Mouse (Mus musculus): Measurements from ENCODE around the gene Aplnr. TPM values are rescaled to one million over a fixed set of nuclear protein-coding genes. Genes with fewer than 3 reads are reported as not detected.

Aplnr gene
- polyA plus RNA-seq, 1 experiment from 2014 or later, result 75.8 TPM

GRCm38 (mm10) chr2:85144908-85145307 is 8.9 kb downstream of the Aplnr start:
- H3K4me3 ChIP-seq (replicated peaks; ENCODE audit: low read length), result no peak overlapping the region
- no peak overlapping the region for H3K27ac ChIP-seq (ENCODE audit: low read length)
- 86% methylated on average over 2 of the region's 2 CpGs for WGBS
- H3K4me2 ChIP-seq (ENCODE audit: low read depth, low read length), result no peak overlapping the region
- no peak overlapping the region for H3K9ac ChIP-seq (ENCODE audit: low read length)
- H3K4me1 ChIP-seq (ENCODE audit: control insufficient read depth, insufficient read depth, low read length), result no peaks in the 10 kb centered on the region
- no peaks in the 10 kb centered on the region for H3K9me3 ChIP-seq (replicated peaks; ENCODE audit: control insufficient read depth, low read length)
- ATAC-seq (ENCODE audit: insufficient read depth, low FRiP score), result no peak
- H3K27me3 ChIP-seq (ENCODE audit: control insufficient read depth, insufficient read depth, low read length), result no peaks in the 10 kb centered on the region
- H3K36me3 ChIP-seq (ENCODE audit: control insufficient read depth, insufficient read depth, low read length), result no peaks in the 10 kb centered on the region

- Histone ChIP-seq H3K9ac (ENCODE audit: low read length) (no peak overlapping the region), H3K36me3 (ENCODE audit: control insufficient read depth, insufficient read depth, low read length) (no peaks in the 10 kb centered on the region), H3K4me3 (replicated peaks; ENCODE audit: low read length) (no peak overlapping the region), H3K4me2 (ENCODE audit: low read depth, low read length) (no peak overlapping the region), H3K4me1 (ENCODE audit: control insufficient read depth, insufficient read depth, low read length) (no peaks in the 10 kb centered on the region), H3K27ac (ENCODE audit: low read length) (no peak overlapping the region), H3K9me3 (replicated peaks; ENCODE audit: control insufficient read depth, low read length) (no peaks in the 10 kb centered on the region), H3K27me3 (ENCODE audit: control insufficient read depth, insufficient read depth, low read length) (no peaks in the 10 kb centered on the region)
- no peak for ATAC-seq (ENCODE audit: insufficient read depth, low FRiP score)
- WGBS, result 69% methylated on average over 3 of the region's 3 CpGs
Measured at GRCm38 (mm10) chr2:85145346-85145745, 9.3 kb downstream of the Aplnr start.

GRCm38 (mm10) chr2:85147481-85147880 is 11.5 kb downstream of the Aplnr start:
- no peaks in the 10 kb centered on the region for H3K4me1 ChIP-seq (ENCODE audit: control insufficient read depth, insufficient read depth, low read length)
- ATAC-seq (ENCODE audit: insufficient read depth, low FRiP score), result no peak
- 63% methylated on average over 2 of the region's 2 CpGs for WGBS
- no peaks in the 10 kb centered on the region for H3K9me3 ChIP-seq (replicated peaks; ENCODE audit: control insufficient read depth, low read length)
- H3K4me2 ChIP-seq (ENCODE audit: low read depth, low read length), result no peak overlapping the region
- H3K27me3 ChIP-seq (ENCODE audit: control insufficient read depth, insufficient read depth, low read length), result no peaks in the 10 kb centered on the region
- H3K4me3 ChIP-seq (replicated peaks; ENCODE audit: low read length), result no peak overlapping the region
- no peak overlapping the region for H3K27ac ChIP-seq (ENCODE audit: low read length)
- no peak overlapping the region for H3K9ac ChIP-seq (ENCODE audit: low read length)
- no peaks in the 10 kb centered on the region for H3K36me3 ChIP-seq (ENCODE audit: control insufficient read depth, insufficient read depth, low read length)

GRCm38 (mm10) chr2:85150373-85150772 is 14.3 kb downstream of the Aplnr start:
- Histone ChIP-seq H3K4me3 (replicated peaks; ENCODE audit: low read length) (no peak overlapping the region), H3K27me3 (ENCODE audit: control insufficient read depth, insufficient read depth, low read length) (no peaks in the 10 kb centered on the region), H3K36me3 (ENCODE audit: control insufficient read depth, insufficient read depth, low read length) (no peaks in the 10 kb centered on the region), H3K4me1 (ENCODE audit: control insufficient read depth, insufficient read depth, low read length) (no peaks in the 10 kb centered on the region), H3K9me3 (replicated peaks; ENCODE audit: control insufficient read depth, low read length) (no peaks in the 10 kb centered on the region), H3K9ac (ENCODE audit: low read length) (no peak overlapping the region), H3K27ac (ENCODE audit: low read length) (no peak overlapping the region), H3K4me2 (ENCODE audit: low read depth, low read length) (no peak overlapping the region)
- ATAC-seq (ENCODE audit: insufficient read depth, low FRiP score), result no peak
- 82% methylated on average over 1 of the region's 1 CpGs for WGBS

GRCm38 (mm10) chr2:85151233-85151632 is 15.2 kb downstream of the Aplnr start:
- no peak overlapping the region for H3K4me2 ChIP-seq (ENCODE audit: low read depth, low read length)
- no peak overlapping the region for H3K27ac ChIP-seq (ENCODE audit: low read length)
- 78% methylated on average over 2 of the region's 2 CpGs for WGBS
- no peaks in the 10 kb centered on the region for H3K4me1 ChIP-seq (ENCODE audit: control insufficient read depth, insufficient read depth, low read length)
- H3K4me3 ChIP-seq (replicated peaks; ENCODE audit: low read length), result no peak overlapping the region
- no peaks in the 10 kb centered on the region for H3K9me3 ChIP-seq (replicated peaks; ENCODE audit: control insufficient read depth, low read length)
- H3K36me3 ChIP-seq (ENCODE audit: control insufficient read depth, insufficient read depth, low read length), result no peaks in the 10 kb centered on the region
- no peaks in the 10 kb centered on the region for H3K27me3 ChIP-seq (ENCODE audit: control insufficient read depth, insufficient read depth, low read length)
- ATAC-seq (ENCODE audit: insufficient read depth, low FRiP score), result no peak
- H3K9ac ChIP-seq (ENCODE audit: low read length), result no peak overlapping the region

- Histone ChIP-seq H3K9ac (ENCODE audit: low read length) (no peak overlapping the region), H3K4me1 (ENCODE audit: control insufficient read depth, insufficient read depth, low read length) (no peaks in the 10 kb centered on the region), H3K4me3 (replicated peaks; ENCODE audit: low read length) (no peak overlapping the region), H3K27me3 (ENCODE audit: control insufficient read depth, insufficient read depth, low read length) (no peaks in the 10 kb centered on the region), H3K27ac (ENCODE audit: low read length) (no peak overlapping the region), H3K4me2 (ENCODE audit: low read depth, low read length) (no peak overlapping the region), H3K36me3 (ENCODE audit: control insufficient read depth, insufficient read depth, low read length) (no peaks in the 10 kb centered on the region), H3K9me3 (replicated peaks; ENCODE audit: control insufficient read depth, low read length) (no peaks in the 10 kb centered on the region)
- 86% methylated on average over 9 of the region's 9 CpGs for WGBS
- ATAC-seq (ENCODE audit: insufficient read depth, low FRiP score), result no peak
Measured at GRCm38 (mm10) chr2:85155334-85155733, 19.3 kb downstream of the Aplnr start.

- Histone ChIP-seq H3K36me3 (ENCODE audit: control insufficient read depth, insufficient read depth, low read length) (no peaks in the 10 kb centered on the region), H3K4me1 (ENCODE audit: control insufficient read depth, insufficient read depth, low read length) (no peaks in the 10 kb centered on the region), H3K9me3 (replicated peaks; ENCODE audit: control insufficient read depth, low read length) (no peaks in the 10 kb centered on the region), H3K27me3 (ENCODE audit: control insufficient read depth, insufficient read depth, low read length) (no peaks in the 10 kb centered on the region), H3K9ac (ENCODE audit: low read length) (no peak overlapping the region), H3K4me3 (replicated peaks; ENCODE audit: low read length) (no peak overlapping the region), H3K27ac (ENCODE audit: low read length) (no peak overlapping the region), H3K4me2 (ENCODE audit: low read depth, low read length) (no peak overlapping the region)
- ATAC-seq (ENCODE audit: insufficient read depth, low FRiP score), result no peak
- 74% methylated on average over 5 of the region's 5 CpGs for WGBS
Measured at GRCm38 (mm10) chr2:85156136-85156535, 20.1 kb downstream of the Aplnr start.

- H3K4me1 ChIP-seq (ENCODE audit: control insufficient read depth, insufficient read depth, low read length), result no peaks in the 10 kb centered on the region
- H3K9ac ChIP-seq (ENCODE audit: low read length), result no peak overlapping the region
- H3K4me3 ChIP-seq (replicated peaks; ENCODE audit: low read length), result no peak overlapping the region
- no peak for ATAC-seq (ENCODE audit: insufficient read depth, low FRiP score)
- no peak overlapping the region for H3K4me2 ChIP-seq (ENCODE audit: low read depth, low read length)
- H3K9me3 ChIP-seq (replicated peaks; ENCODE audit: control insufficient read depth, low read length), result no peaks in the 10 kb centered on the region
- no peaks in the 10 kb centered on the region for H3K27me3 ChIP-seq (ENCODE audit: control insufficient read depth, insufficient read depth, low read length)
- 88% methylated on average over 3 of the region's 3 CpGs for WGBS
- no peak overlapping the region for H3K27ac ChIP-seq (ENCODE audit: low read length)
- H3K36me3 ChIP-seq (ENCODE audit: control insufficient read depth, insufficient read depth, low read length), result no peaks in the 10 kb centered on the region
Measured at GRCm38 (mm10) chr2:85157382-85157781, 21.4 kb downstream of the Aplnr start.

- Histone ChIP-seq H3K4me1 (ENCODE audit: control insufficient read depth, insufficient read depth, low read length) (no peaks in the 10 kb centered on the region), H3K4me3 (replicated peaks; ENCODE audit: low read length) (no peak overlapping the region), H3K36me3 (ENCODE audit: control insufficient read depth, insufficient read depth, low read length) (no peaks in the 10 kb centered on the region), H3K9ac (ENCODE audit: low read length) (no peak overlapping the region), H3K9me3 (replicated peaks; ENCODE audit: control insufficient read depth, low read length) (no peaks in the 10 kb centered on the region), H3K27ac (ENCODE audit: low read length) (no peak overlapping the region), H3K27me3 (ENCODE audit: control insufficient read depth, insufficient read depth, low read length) (no peaks in the 10 kb centered on the region), H3K4me2 (ENCODE audit: low read depth, low read length) (no peak overlapping the region)
- no peak for ATAC-seq (ENCODE audit: insufficient read depth, low FRiP score)
- 55% methylated on average over 4 of the region's 4 CpGs for WGBS
Measured at GRCm38 (mm10) chr2:85160901-85161637, 25.0 kb downstream of the Aplnr start.
